Mouse (Mus musculus) heart, adult 2 months (tissue): ENCODE data around the gene Mrgprx2. TPM values are rescaled to one million over a fixed set of nuclear protein-coding genes. Genes with fewer than 3 reads are reported as not detected.
"Not testable (repeated sequence)": the region's sequence is repeated elsewhere in the genome, so short reads cannot be mapped to it uniquely, and the experiment has no call there.

Source experiments
- DNase-seq, 2 experiments: peaks; one replicate each; pipeline ENCODE4 v3.0.0; 2021
- H3K27ac ChIP-seq: fragments of 200-600 bp; 2 replicates; pipeline ENCODE4 v1.8.1; 2022
- H3K27me3 ChIP-seq: fragments of 200-500 bp; 2 replicates; pipeline ENCODE4 v1.6.1; 2012; ENCODE audit warnings: mild to moderate bottlenecking, low read length, inconsistent platforms, mixed read lengths; ENCODE audit not compliant: control insufficient read depth, insufficient read depth
- H3K36me3 ChIP-seq: fragments of 200-500 bp; 2 replicates; pipeline ENCODE4 v1.6.1; 2012; ENCODE audit warnings: low read length, inconsistent platforms; ENCODE audit not compliant: control insufficient read depth, insufficient read depth
- H3K4me1 ChIP-seq: fragments of 200-500 bp; 2 replicates; pipeline ENCODE4 v1.6.1; 2011; ENCODE audit warnings: low read length; ENCODE audit not compliant: control insufficient read depth, insufficient read depth
- H3K4me3 ChIP-seq: fragments of 200-600 bp; 2 replicates; pipeline ENCODE4 v1.8.1; 2022
- H3K79me2 ChIP-seq: fragments of 200-500 bp; replicated peaks from 2 replicates; pipeline ENCODE4 v1.6.1; 2012; ENCODE audit warnings: mild to moderate bottlenecking, inconsistent platforms, low read length, moderate library complexity, mixed read lengths; ENCODE audit not compliant: control insufficient read depth, insufficient read depth
- H3K9ac ChIP-seq: fragments of 200-500 bp; 2 replicates; pipeline ENCODE4 v1.6.1; 2012; ENCODE audit warnings: low read depth, mild to moderate bottlenecking, control low read depth, inconsistent platforms, low read length, mixed read lengths
- CTCF ChIP-seq: fragments of 200-600 bp; IDR thresholded peaks from 2 replicates; pipeline ENCODE4 v1.8.1; 2022; ENCODE audit warnings: antibody characterized with exemption, mild to moderate bottlenecking, moderate library complexity
- EP300 ChIP-seq: fragments of 200-500 bp; IDR thresholded peaks from 2 replicates; pipeline ENCODE4 v1.6.1; 2011; ENCODE audit warnings: low read depth, low read length, control low read depth; ENCODE audit not compliant: insufficient read depth
- POLR2A ChIP-seq: fragments of 200-500 bp; IDR thresholded peaks from 2 replicates; pipeline ENCODE4 v1.6.1; 2011; ENCODE audit warnings: mild to moderate bottlenecking, low read depth, low read length, control low read depth; ENCODE audit not compliant: insufficient read depth
- WGBS: fragments of 180-500 bp; shearing (Covaris S2); methylation state at CpG from one replicate; pipeline ENCODE4 v1.1.7; 2018; 5-methylcytosine and 5-hydroxymethylcytosine counted together
- intact Hi-C: fragments of 180-260 bp; cut with DNase I; formaldehyde crosslinking; loops from one replicate; pipeline ENCODE4 v1.15.1; 2025
- long read RNA-seq: library from polyadenylated mRNA; stranded (forward); transcript quantifications from one replicate; pipeline ENCODE4 v2.0.0, GENCODE M21; 2021
- polyA plus RNA-seq: library from polyadenylated mRNA; depleted of rRNA; stranded (reverse); fragments of >200 nt; gene quantifications from 2 replicates; pipeline ENCODE4 v1.2.3, GENCODE M21; 2012; rRNA removed
- total RNA-seq, 2 experiments: library from RNA; stranded (reverse); gene quantifications; 2 replicates each; pipeline ENCODE4 v1.2.3; 2021

The Mrgprx2 gene
- total RNA-seq = not detected
- polyA plus RNA-seq = not detected in 2 replicates
- long read RNA-seq = 0 reads

GRCm38 (mm10) chr7:48499221-48499620 lies at the start of gene Mrgprx2:
TSS of gene Mrgprx2 (minus strand) at chr7:48499321.
- no peaks in the 10 kb centered on the region for H3K79me2 ChIP-seq
- no peak within 1 kb of the TSS for H3K9ac ChIP-seq
- no peaks in the 10 kb centered on the region for H3K4me1 ChIP-seq
- no peak for DNase-seq
- no peak within 1 kb of the TSS for H3K4me3 ChIP-seq
- H3K27me3 ChIP-seq = no peaks in the 10 kb centered on the region
- TF ChIP-seq POLR2A (no peak), CTCF (no peak), EP300 (no peak)
- no peaks in the 10 kb centered on the region for H3K36me3 ChIP-seq
- no peak within 1 kb of the TSS for H3K27ac ChIP-seq
- intact Hi-C loops = no loop called here

- Histone ChIP-seq H3K36me3 (no peaks in the 10 kb centered on the region), H3K79me2 (no peaks in the 10 kb centered on the region), H3K4me3 (no peak within 1 kb of the TSS), H3K4me1 (no peaks in the 10 kb centered on the region), H3K27me3 (no peaks in the 10 kb centered on the region), H3K27ac (no peak within 1 kb of the TSS), H3K9ac (no peak within 1 kb of the TSS)
- intact Hi-C loops = no loop called here
- no peak for DNase-seq
- TF ChIP-seq CTCF (no peak), POLR2A (no peak), EP300 (no peak)
- WGBS = 61% methylated on average over 3 of the region's 3 CpGs
Measured at GRCm38 (mm10) chr7:48456242-48456641, 42.9 kb downstream of the Mrgprx2 start, which contains the start of gene Mrgprb1. TSS of gene Mrgprb1 (minus strand) at chr7:48456342.

- Histone ChIP-seq H3K9ac (no peak overlapping the region), H3K79me2 (no peaks in the 10 kb centered on the region), H3K36me3 (no peaks in the 10 kb centered on the region), H3K27ac (no peak overlapping the region), H3K27me3 (no peaks in the 10 kb centered on the region), H3K4me3 (no peak overlapping the region), H3K4me1 (no peaks in the 10 kb centered on the region)
- intact Hi-C loops = no loop called here
- WGBS = 31% methylated on average over 3 of the region's 3 CpGs
- TF ChIP-seq CTCF (no peak), POLR2A (no peak), EP300 (no peak)
- no peak for DNase-seq
Measured at GRCm38 (mm10) chr7:48436581-48436980, 62.5 kb downstream of the Mrgprx2 start.

- H3K79me2 ChIP-seq, H3K27me3 ChIP-seq, H3K4me1 ChIP-seq, H3K4me3 ChIP-seq, H3K9ac ChIP-seq, DNase-seq, H3K27ac ChIP-seq, H3K36me3 ChIP-seq, intact Hi-C loops: not testable (repeated sequence)
- WGBS = 57% methylated on average over 3 of the region's 3 CpGs
Measured at GRCm38 (mm10) chr7:48435936-48436335, 63.2 kb downstream of the Mrgprx2 start.

Other genes with a start within 250 kb of the Mrgprx2 start
- gene Mrgprb8, start 110.8 kb downstream of the Mrgprx2 start, total RNA-seq = not detected
- not detected in 2 replicates for gene Mrgprb8, start 110.8 kb downstream of the Mrgprx2 start, polyA plus RNA-seq
- gene Mrgprb1, start 43.0 kb downstream of the Mrgprx2 start, total RNA-seq = under 1 TPM; 0.09 to 0.10 TPM
- gene Mrgprb1, start 43.0 kb downstream of the Mrgprx2 start, polyA plus RNA-seq = 0.10 and 0.56 TPM in 2 replicates
- gene Mrgprb2, start 58.8 kb upstream of the Mrgprx2 start, total RNA-seq = not detected
- 0.09 and 0.14 TPM in 2 replicates for gene Mrgprb2, start 58.8 kb upstream of the Mrgprx2 start, polyA plus RNA-seq
- gene Mrgprb3, start 144.5 kb upstream of the Mrgprx2 start, total RNA-seq = not detected
- gene Mrgprb3, start 144.5 kb upstream of the Mrgprx2 start, polyA plus RNA-seq = not detected in 2 replicates